Mouse (Mus musculus) c-Kit-negative CD71-positive TER-119-positive erythroid progenitor cells, embryonic 14.5 days (primary cell): ENCODE measurements around the gene S100pbp.
"Not testable (repeated sequence)": the region's sequence is repeated elsewhere in the genome, so short reads cannot be mapped to it uniquely, and the experiment has no call there.

Experiments
- DNase-seq: peaks from one replicate; pipeline ENCODE4 v3.0.0-alpha.2; 2013; ENCODE audit warnings: low read depth, low spot score

The S100pbp gene

GRCm38 (mm10) chr4:129221097-129222010, 31.8 kb upstream of the S100pbp start:
- DNase-seq: no peak

- no peak for DNase-seq
These were observed 31.0 kb upstream of the S100pbp start for GRCm38 (mm10) chr4:129220376-129221089.

GRCm38 (mm10) chr4:129219198-129219597, 29.7 kb upstream of the S100pbp start:
- no peak for DNase-seq

GRCm38 (mm10) chr4:129218569-129219175, 29.1 kb upstream of the S100pbp start:
- no peak for DNase-seq

- not testable (repeated sequence) for DNase-seq
These were observed 23.0 kb upstream of the S100pbp start for GRCm38 (mm10) chr4:129212486-129212885.

GRCm38 (mm10) chr4:129211461-129211860, 21.9 kb upstream of the S100pbp start:
- DNase-seq: no peak

GRCm38 (mm10) chr4:129209504-129209903, 20.0 kb upstream of the S100pbp start:
- DNase-seq: no peak

- DNase-seq: no peak
These were observed 17.3 kb upstream of the S100pbp start for GRCm38 (mm10) chr4:129206792-129207191.

GRCm38 (mm10) chr4:129204655-129205054, 15.1 kb upstream of the S100pbp start:
- no peak for DNase-seq

- no peak for DNase-seq
These were observed 8.0 kb upstream of the S100pbp start for GRCm38 (mm10) chr4:129197514-129197913.

- DNase-seq: no peak
These were observed 4.8 kb upstream of the S100pbp start for GRCm38 (mm10) chr4:129194280-129194679.

GRCm38 (mm10) chr4:129191691-129192090, 2.2 kb upstream of the S100pbp start:
- no peak for DNase-seq

- peak; percentile 27 for DNase-seq
These were observed 1.0 kb upstream of the S100pbp start for GRCm38 (mm10) chr4:129190538-129190937.

- DNase-seq: peak; percentile 42
These were observed 555 bp downstream of the S100pbp start for GRCm38 (mm10) chr4:129188803-129189541.

- no peak for DNase-seq
These were observed 1.4 kb downstream of the S100pbp start for GRCm38 (mm10) chr4:129188041-129188659.

- no peak for DNase-seq
These were observed 10.0 kb downstream of the S100pbp start for GRCm38 (mm10) chr4:129179560-129179959.

GRCm38 (mm10) chr4:129172529-129172928, 17.0 kb downstream of the S100pbp start:
- no peak for DNase-seq

- DNase-seq: no peak
These were observed 27.8 kb downstream of the S100pbp start for GRCm38 (mm10) chr4:129161581-129162255.

- DNase-seq: no peak
These were observed 28.5 kb downstream of the S100pbp start for GRCm38 (mm10) chr4:129161076-129161475.

- DNase-seq: no peak
These were observed 31.0 kb downstream of the S100pbp start for GRCm38 (mm10) chr4:129158549-129158948.
